Mouse (Mus musculus) midbrain, embryonic 11.5 days (tissue): ENCODE measurements around the gene Gm10645. TPM values are rescaled to one million over a fixed set of nuclear protein-coding genes. Genes with fewer than 3 reads are reported as not detected.

Experiments
- ATAC-seq: fragments of 200-750 bp; cut with Nextera tagmentation; 2 replicates; pipeline ENCODE4 v1.8.0; 2017; ENCODE audit warnings: moderate TSS enrichment, moderate library complexity; ENCODE audit not compliant: low FRiP score
- DNase-seq: peaks from one replicate; pipeline ENCODE4 v3.0.0; 2015; ENCODE audit warnings: low spot score; ENCODE audit errors: missing footprints
- H3K27ac ChIP-seq: fragments of 300-500 bp; sonication (generic); 2 replicates; pipeline ENCODE4 v1.5.1; 2014; ENCODE audit warnings: low read depth, low read length
- H3K27me3 ChIP-seq: fragments of 300-500 bp; sonication (generic); 2 replicates; pipeline ENCODE4 v1.6.1; 2014; ENCODE audit warnings: mild to moderate bottlenecking, low read length, moderate library complexity, mixed read lengths; ENCODE audit not compliant: control insufficient read depth, insufficient read depth
- H3K36me3 ChIP-seq: fragments of 300-500 bp; sonication (generic); 2 replicates; pipeline ENCODE4 v1.6.1; 2014; ENCODE audit warnings: mild to moderate bottlenecking, low read length, moderate library complexity, mixed read lengths; ENCODE audit not compliant: control insufficient read depth, insufficient read depth
- H3K4me1 ChIP-seq: fragments of 300-500 bp; sonication (generic); 2 replicates; pipeline ENCODE4 v1.6.1; 2014; ENCODE audit warnings: low read length; ENCODE audit not compliant: control insufficient read depth, insufficient read depth
- H3K4me2 ChIP-seq: fragments of 300-500 bp; sonication (generic); 2 replicates; pipeline ENCODE4 v1.6.1; 2014; ENCODE audit warnings: mild to moderate bottlenecking, moderate library complexity
- H3K4me3 ChIP-seq: fragments of 300-500 bp; sonication (generic); 2 replicates; pipeline ENCODE4 v1.5.1; 2014; ENCODE audit warnings: low read depth, low read length
- H3K9ac ChIP-seq: fragments of 300-500 bp; sonication (generic); 2 replicates; pipeline ENCODE4 v1.6.1; 2014; ENCODE audit warnings: low read length
- H3K9me3 ChIP-seq: fragments of 300-500 bp; sonication (generic); 2 replicates; pipeline ENCODE4 v1.6.1; 2016; ENCODE audit warnings: low read length; ENCODE audit not compliant: control insufficient read depth
- WGBS: fragments of 180-500 bp; shearing (Covaris S2); extraction: QIAGEN DNeasy Blood & Tissue Kit; methylation state at CpG from one replicate; pipeline ENCODE4 v1.1.7; 2014; 5-methylcytosine and 5-hydroxymethylcytosine counted together
- polyA plus RNA-seq: library from polyadenylated mRNA; unstranded; fragments of >200 nt; fragmentation: Nextera tagmentation; extraction: Ambion mirVana; gene quantifications from 2 replicates; pipeline ENCODE4 v1.2.1, GENCODE M21; 2014

The Gm10645 gene
- polyA plus RNA-seq, 1 experiment from 2014 or later, result 6.6 TPM

DNA sequence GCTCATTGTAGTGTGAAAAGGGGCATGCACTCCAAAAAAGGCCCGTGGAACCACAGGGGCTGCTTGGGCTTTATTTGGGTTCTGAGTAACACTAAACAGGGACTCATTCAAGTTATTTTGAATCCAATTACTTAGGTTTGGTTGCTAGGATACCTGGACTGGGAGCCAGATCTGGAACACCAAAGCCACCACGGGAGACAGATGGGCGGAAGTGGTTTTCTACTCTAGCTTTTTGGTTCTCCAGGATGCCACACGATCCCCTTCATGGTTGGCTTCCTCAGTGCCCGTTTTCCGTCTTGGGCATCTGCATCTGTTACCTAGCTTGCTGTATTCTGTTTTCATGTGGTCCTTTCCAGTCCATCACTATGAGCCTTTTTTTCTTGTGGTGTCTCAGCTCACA lies 30.1 kb upstream of the Gm10645 start:
- Histone ChIP-seq H3K4me2 (no peak overlapping the region), H3K9me3 (no peaks in the 10 kb centered on the region), H3K27ac (no peak overlapping the region), H3K9ac (no peak overlapping the region), H3K36me3 (no peaks in the 10 kb centered on the region), H3K4me1 (peaks cover 4% of the 10 kb centered on the region; the same call in 1 of the 2 replicates), H3K4me3 (no peak overlapping the region), H3K27me3 (no peaks in the 10 kb centered on the region)
- WGBS, result 63% methylated on average over 6 of the region's 6 CpGs
- no peak for DNase-seq
- ATAC-seq, result no peak

DNA sequence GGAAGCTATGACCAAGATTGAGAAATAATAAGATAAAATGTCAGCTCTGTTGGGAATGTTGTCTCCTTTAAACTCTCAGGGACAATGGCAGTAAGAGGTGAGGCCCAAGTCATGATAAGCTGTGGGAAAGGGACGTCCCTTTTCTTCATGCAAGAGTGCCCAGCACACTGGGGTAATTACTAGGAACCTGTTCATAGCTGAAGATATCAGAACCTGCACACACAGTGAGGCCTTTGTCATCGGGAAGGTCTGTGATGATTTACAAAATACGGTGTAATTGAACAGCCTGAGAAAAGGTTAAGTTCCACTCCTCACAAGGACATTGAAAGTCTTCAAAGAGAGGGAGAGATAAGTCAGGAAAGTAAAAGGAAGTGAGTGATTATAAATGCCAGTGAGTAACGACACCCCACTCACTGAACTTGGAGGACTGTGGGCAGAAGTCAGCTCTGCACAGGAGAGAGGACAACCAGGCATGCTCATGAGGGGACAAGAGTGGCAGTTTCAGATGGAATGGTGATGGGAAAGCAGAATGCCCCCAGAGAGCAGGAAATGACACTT lies 23.6 kb upstream of the Gm10645 start:
- H3K4me2 ChIP-seq, result no peak overlapping the region
- DNase-seq (no peak), ATAC-seq (no peak)
- H3K27me3 ChIP-seq, result no peaks in the 10 kb centered on the region
- no peaks in the 10 kb centered on the region for H3K36me3 ChIP-seq
- peaks cover 4% of the 10 kb centered on the region; the same call in 1 of the 2 replicates for H3K4me1 ChIP-seq
- 78% methylated on average over 4 of the region's 4 CpGs for WGBS
- H3K4me3 ChIP-seq, result no peak overlapping the region
- no peak overlapping the region for H3K27ac ChIP-seq
- H3K9ac ChIP-seq, result no peak overlapping the region
- no peaks in the 10 kb centered on the region for H3K9me3 ChIP-seq

DNA sequence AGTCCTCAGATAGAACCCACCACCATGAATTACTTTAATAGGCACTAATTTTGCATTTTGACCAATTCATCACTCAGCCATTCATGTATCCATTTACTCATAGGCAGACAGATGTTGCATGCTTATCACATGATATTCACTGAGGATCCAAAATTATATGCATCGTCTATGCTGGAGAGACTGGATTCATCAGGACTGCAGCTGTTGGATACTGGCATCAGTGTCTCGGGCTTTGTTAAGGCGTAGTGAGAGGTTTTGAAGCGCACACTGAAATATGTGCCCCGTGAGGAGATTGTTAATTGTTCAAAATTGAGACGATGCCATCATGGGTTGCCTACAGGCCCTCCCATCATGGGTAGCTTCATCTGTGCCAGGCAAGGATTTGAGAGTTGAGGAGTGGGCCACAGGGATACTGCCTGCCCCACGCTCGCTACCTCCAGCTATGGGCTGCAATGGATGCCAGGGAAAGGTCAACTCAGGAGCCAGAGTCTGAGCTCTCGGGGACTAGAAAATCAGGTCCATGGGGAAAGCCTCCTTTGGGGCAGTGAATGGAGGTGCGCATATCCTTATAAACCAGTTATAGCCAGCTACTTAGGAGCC lies 21.5 kb upstream of the Gm10645 start:
- H3K4me2 ChIP-seq, result no peak overlapping the region
- ATAC-seq, result no peak

DNA sequence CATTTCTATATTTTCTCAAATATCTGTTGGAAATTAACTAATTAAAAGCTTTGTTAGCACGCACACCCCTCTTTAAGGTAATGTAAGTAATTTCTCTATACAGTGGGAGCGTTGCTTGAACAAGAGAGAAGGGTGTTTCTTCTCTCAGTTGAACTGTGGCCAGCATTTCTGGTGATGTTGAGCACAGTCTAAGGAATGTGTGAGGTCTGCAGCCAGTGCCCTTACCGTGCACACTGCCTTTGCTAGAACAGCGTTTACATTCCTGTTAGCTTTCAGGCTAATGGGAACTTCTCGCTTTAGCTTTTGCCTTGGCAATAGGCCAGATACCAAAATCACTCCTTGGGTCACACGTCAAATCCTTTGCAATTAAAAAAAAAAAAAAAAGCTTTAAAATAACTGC lies 20.4 kb upstream of the Gm10645 start:
- Histone ChIP-seq H3K36me3 (no peaks in the 10 kb centered on the region), H3K4me1 (no peaks in the 10 kb centered on the region; the same call in 1 of the 2 replicates), H3K4me3 (no peak overlapping the region), H3K9ac (no peak overlapping the region), H3K27ac (no peak overlapping the region), H3K4me2 (no peak overlapping the region), H3K27me3 (no peaks in the 10 kb centered on the region), H3K9me3 (no peaks in the 10 kb centered on the region)
- DNase-seq (no peak), ATAC-seq (no peak)
- WGBS, result 77% methylated on average over 6 of the region's 6 CpGs

More for the DNA sequence above, 21.5 kb upstream of the Gm10645 start:
- Histone ChIP-seq H3K4me3 (no peak overlapping the region), H3K27ac (no peak overlapping the region), H3K27me3 (no peaks in the 10 kb centered on the region), H3K4me1 (no peaks in the 10 kb centered on the region), H3K36me3 (no peaks in the 10 kb centered on the region), H3K9me3 (no peaks in the 10 kb centered on the region), H3K9ac (no peak overlapping the region)
- 90% methylated on average over 10 of the region's 10 CpGs for WGBS
- DNase-seq, result no peak

DNA sequence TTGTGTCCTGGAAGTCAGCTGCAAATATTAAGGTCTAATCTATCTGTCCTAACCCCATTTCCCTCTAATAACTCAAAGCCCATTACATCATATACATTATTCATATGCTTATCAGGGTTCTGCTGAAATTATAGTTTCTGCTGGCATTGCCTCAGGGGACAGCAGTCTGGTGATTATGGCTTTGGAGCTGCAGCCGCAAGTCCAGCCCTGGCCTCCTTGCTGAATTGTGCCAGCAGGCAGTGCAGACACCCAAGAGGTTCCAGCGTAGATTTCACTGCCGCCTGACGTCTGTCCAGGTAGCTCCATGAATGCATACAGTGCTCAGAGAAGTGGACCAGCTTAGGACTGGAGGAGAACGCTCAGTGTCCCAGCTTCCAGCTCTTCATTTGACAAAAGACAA lies 16.8 kb upstream of the Gm10645 start:
- Histone ChIP-seq H3K4me1 (peaks cover 17% of the 10 kb centered on the region), H3K27ac (no peak overlapping the region), H3K9ac (no peak overlapping the region), H3K4me3 (no peak overlapping the region), H3K4me2 (no peak overlapping the region), H3K27me3 (no peaks in the 10 kb centered on the region), H3K36me3 (no peaks in the 10 kb centered on the region), H3K9me3 (no peaks in the 10 kb centered on the region)
- ATAC-seq (no peak), DNase-seq (no peak)
- WGBS, result 67% methylated on average over 5 of the region's 5 CpGs

GRCm38 (mm10) chr8:83181851-83182482 lies 16.0 kb upstream of the Gm10645 start:
- H3K9me3 ChIP-seq, result no peaks in the 10 kb centered on the region
- DNase-seq (no peak), ATAC-seq (no peak)
- no peaks in the 10 kb centered on the region for H3K36me3 ChIP-seq
- 86% methylated on average over 6 of the region's 6 CpGs for WGBS
- H3K27me3 ChIP-seq, result no peaks in the 10 kb centered on the region
- H3K4me2 ChIP-seq, result no peak overlapping the region
- H3K9ac ChIP-seq, result no peak overlapping the region
- no peak overlapping the region for H3K4me3 ChIP-seq
- H3K27ac ChIP-seq, result no peak overlapping the region
- peaks cover 25% of the 10 kb centered on the region for H3K4me1 ChIP-seq

DNA sequence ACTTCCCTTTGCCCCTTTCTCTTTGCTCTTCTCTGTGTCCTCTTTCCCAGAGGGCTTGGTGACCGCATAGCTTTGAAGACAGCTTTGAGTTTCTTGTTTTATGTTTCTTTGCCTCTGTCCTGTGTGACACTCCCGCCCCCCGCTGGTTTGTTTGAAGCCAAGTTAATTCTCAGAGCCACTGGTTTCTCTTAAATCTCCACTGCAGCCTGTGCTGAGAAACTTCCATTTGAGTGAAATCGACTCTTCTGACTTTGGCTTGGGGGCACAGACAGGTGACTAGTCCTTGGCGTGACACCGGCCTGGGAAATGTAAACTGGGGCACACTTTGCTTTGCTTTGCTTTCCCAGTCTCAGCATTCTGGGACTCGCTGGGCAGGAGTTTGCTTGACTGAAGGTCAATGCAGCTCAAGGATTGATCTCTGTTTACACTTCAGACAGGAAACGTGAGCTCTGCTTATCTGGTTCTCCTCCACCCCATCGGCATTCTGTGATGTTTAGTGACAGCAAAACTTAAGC lies 12.3 kb upstream of the Gm10645 start:
- Histone ChIP-seq H3K36me3 (no peaks in the 10 kb centered on the region), H3K27me3 (no peaks in the 10 kb centered on the region), H3K4me2 (peak overlapping the region; percentile 14; the same call in 1 of the 2 replicates), H3K9ac (no peak overlapping the region), H3K27ac (peak overlapping the region; percentile 73), H3K4me3 (no peak overlapping the region), H3K9me3 (no peaks in the 10 kb centered on the region), H3K4me1 (peaks cover 40% of the 10 kb centered on the region)
- ATAC-seq (peak; percentile 64), DNase-seq (peak; percentile 93)
- WGBS, result 3% methylated on average over 9 of the region's 9 CpGs

DNA sequence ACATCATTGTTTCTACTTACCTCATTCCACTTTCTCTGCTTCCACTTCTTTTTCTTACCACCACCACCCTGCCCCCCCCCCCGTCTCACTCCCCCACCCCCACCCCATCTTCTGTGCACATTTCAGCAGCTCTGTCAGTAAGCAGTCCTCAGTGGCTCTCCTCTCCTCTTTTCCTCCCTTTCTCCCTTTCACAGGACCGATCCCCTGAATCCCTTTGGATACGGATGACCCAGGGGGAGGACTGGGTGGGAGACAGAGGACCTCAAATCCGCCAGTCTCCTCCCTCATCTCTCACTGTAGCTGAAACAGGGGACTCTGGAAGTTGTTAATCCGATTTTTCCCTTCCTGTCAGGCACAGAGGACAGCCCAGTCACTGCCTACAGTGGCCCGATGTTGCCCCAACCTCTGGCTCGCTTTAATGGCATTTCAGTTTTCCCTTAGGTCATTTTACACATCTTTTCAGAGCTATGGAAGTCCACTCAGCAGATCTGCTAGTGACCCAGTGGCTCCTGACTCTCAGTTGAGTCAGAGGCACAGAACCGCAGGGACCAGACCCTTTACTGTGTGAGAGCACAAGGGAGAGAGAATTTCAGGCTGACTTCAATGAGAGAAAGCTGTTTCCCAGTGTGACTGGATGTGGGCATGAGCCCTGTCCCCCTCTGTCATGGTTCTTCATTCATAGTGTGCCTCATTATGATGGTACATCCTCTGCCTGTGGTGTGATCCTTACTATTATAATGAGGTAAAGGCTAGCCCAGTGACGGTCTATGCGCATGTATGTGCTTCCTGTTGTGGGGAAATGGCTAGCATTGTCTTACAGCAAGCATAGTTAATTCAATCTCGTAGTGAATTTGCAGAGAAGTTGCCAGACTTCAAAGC lies 11.6 kb upstream of the Gm10645 start:
- Histone ChIP-seq H3K4me2 (peak overlapping the region; percentile 23; the same call in 1 of the 2 replicates), H3K27me3 (no peaks in the 10 kb centered on the region), H3K27ac (peak overlapping the region; percentile 73), H3K4me1 (peaks cover 40% of the 10 kb centered on the region), H3K9ac (peak overlapping the region; percentile 6; the same call in 1 of the 2 replicates), H3K9me3 (no peaks in the 10 kb centered on the region), H3K36me3 (no peaks in the 10 kb centered on the region), H3K4me3 (no peak overlapping the region)
- WGBS, result 6% methylated on average over 11 of the region's 11 CpGs
- peak; percentile 93 for DNase-seq
- ATAC-seq, result peak; percentile 64
